Mouse (Mus musculus) adrenal gland, postnatal 36 days (tissue): ENCODE data around the gene Sorl1. TPM values are rescaled to one million over a fixed set of nuclear protein-coding genes. Genes with fewer than 3 reads are reported as not detected.

Experiments
- DNase-seq, 2 experiments: peaks; one replicate each; pipeline ENCODE4 v3.0.0; 2021; ENCODE audit warnings: mixed read lengths in 1 of 2
- total RNA-seq, 2 experiments: library from RNA; stranded (reverse); gene quantifications; 2 replicates each; pipeline ENCODE4 v1.2.3; 2021

Sorl1 gene
- total RNA-seq, 2 experiments from 2014 or later: 19.6 to 33.3 TPM

GRCm38 (mm10) chr9:41915571-41915970, 208.5 kb downstream of the Sorl1 start:
- DNase-seq: no peak

Other genes with a start within 250 kb of the Sorl1 start
- 10 to 100 TPM; 87.7 to 94.2 TPM for gene Sc5d, start 140.0 kb upstream of the Sorl1 start, total RNA-seq